Mouse (Mus musculus) right cerebral cortex, adult 18-20 months (tissue): ENCODE data around the gene Calml4.
A peak's percentile ranks its signal among the peaks of the same experiment; 100 is the strongest.

ENCODE experiments used
- DNase-seq: peaks from one replicate; pipeline ENCODE4 v3.0.0; 2022; ENCODE audit warnings: mixed read lengths

Gene Calml4

DNA sequence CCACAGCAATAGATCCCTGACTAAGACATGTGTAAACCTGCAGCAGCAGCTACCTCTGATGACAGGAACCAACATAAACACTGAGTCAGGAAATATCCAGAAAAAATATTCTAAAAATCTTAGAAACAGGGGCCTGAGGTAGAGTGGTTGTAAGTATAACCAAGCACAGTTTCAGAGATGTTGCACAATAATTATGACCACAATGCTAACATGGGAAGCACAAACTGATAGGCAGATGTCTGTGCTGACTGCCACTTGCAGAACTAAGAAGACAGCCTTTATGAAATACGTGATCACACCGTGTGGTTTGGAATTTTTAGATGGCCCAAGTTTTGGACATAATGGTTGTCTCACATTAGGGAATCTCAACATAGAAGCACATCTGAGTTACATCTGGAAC lies 46.0 kb downstream of the Calml4 start:
- DNase-seq: no peak

GRCm38 (mm10) chr9:62905039-62905438 lies 47.2 kb downstream of the Calml4 start:
- DNase-seq: peak; percentile 34

GRCm38 (mm10) chr9:62913390-62914069 lies 55.6 kb downstream of the Calml4 start:
- DNase-seq: no peak

- DNase-seq: no peak
Observed at GRCm38 (mm10) chr9:62917059-62917458, 59.2 kb downstream of the Calml4 start.

GRCm38 (mm10) chr9:62920877-62921276 lies 63.0 kb downstream of the Calml4 start:
- DNase-seq: no peak

GRCm38 (mm10) chr9:62924886-62925610 lies 67.2 kb downstream of the Calml4 start:
- peak; percentile 38 for DNase-seq
